Mouse (Mus musculus) kidney, postnatal 25 days (tissue): ENCODE results near the gene Plxdc2.
A peak's percentile ranks its signal among the peaks of the same experiment; 100 is the strongest.

Experiments used
- DNase-seq, 2 experiments: peaks; one replicate each; pipeline ENCODE4 v3.0.0; 2021; ENCODE audit warnings: mixed read lengths in 2 of 2

Plxdc2 gene

DNA sequence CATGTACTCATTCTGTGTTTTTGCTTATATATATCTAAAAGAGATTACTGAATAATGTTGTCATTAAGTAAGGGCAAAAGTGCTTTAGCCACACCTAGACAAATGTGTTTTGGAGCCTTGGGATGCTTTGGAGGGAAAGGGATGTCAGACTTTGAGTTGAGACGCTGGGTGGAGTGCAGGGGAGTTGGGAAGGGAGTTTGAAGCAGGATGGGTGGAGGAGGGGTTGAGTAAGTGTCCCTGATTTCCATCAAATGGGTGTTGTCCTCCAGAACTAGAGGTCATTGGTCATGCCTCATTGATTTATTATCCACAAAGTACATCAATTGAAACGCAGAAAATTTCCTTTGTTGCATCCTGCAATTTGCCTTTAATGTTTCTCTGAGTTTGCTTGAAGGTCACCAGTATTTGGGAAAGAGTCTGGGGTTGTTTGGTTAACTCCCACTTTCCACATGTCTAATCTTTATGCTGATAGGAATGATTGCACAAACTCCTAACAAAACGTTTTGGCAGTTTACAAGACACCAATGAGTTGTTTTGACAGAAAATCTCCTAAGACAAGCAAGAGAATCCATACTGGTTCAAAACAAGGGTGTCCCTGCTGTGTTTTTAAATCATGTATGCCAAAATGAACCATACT lies 58.4 kb downstream of the Plxdc2 start:
- DNase-seq = no peak

GRCm38 (mm10) chr2:16439030-16439429 lies 82.9 kb downstream of the Plxdc2 start:
- no peak for DNase-seq

- no peak for DNase-seq
Observed at GRCm38 (mm10) chr2:16442643-16443042, 86.5 kb downstream of the Plxdc2 start.

DNA sequence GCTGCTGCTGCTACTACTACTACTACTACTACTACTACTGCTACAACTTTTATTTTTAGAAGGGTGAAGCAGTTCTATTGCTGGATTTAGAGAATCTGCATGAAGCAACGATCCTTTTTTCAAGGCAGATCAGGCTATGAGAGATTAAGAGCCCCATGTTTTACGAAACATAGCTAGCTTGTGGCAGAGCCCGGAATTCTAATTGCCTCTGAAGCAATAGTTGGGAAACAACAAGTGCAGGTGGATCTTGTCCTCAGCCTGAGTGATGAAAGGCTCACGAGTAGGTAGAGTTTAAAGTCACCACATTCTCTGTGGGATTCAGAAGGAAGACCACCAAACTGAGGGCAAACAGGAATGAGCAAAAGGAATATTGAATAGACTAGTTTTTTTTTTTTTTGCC lies 91.8 kb downstream of the Plxdc2 start:
- DNase-seq = no peak

- peak; percentile 61 to 70 for DNase-seq
Observed at GRCm38 (mm10) chr2:16450838-16451665, 94.9 kb downstream of the Plxdc2 start.

- no peak for DNase-seq
Observed at GRCm38 (mm10) chr2:16451666-16452009, 95.5 kb downstream of the Plxdc2 start.

DNA sequence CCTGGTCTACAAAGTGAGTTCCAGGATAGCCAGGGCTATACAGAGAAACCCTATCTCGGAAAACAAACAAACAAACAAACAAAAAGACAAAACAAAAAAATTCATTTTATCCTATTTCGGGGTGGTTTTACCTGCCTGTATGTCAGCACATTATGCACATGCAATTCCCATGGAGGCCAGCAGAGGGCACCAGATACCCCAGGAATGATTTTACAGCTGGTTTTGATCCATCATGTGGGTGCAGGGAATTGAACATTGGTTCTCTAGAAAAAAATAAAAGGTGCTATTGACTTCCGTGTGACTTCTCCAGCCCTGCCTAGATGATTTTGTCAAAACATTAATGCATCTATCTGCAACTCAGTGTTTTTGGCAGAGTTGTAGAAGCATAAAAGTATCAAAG lies 96.0 kb downstream of the Plxdc2 start:
- no peak for DNase-seq

GRCm38 (mm10) chr2:16456264-16456780 lies 100.2 kb downstream of the Plxdc2 start:
- no peak for DNase-seq

- DNase-seq = no peak
Observed at GRCm38 (mm10) chr2:16459490-16459889, 103.4 kb downstream of the Plxdc2 start.

DNA sequence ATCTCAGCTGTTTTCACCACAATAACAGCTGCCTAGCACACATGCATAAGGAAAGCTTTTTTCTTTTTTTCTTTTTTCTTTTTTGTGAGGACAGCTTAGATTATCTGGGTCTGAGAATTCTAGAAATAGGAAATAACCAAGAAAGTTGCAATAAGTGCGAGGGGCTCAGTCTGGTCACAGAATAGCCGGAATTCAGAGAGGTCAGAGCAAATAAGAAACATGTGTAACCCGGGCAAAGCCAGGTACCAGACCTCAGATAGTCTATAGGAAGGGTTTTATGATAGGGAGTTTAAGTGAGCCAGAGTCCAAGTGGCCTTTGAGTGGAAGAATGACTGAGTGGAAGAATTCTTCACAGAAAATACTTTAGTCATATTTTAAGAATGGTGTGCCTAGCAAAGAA lies 114.0 kb downstream of the Plxdc2 start:
- DNase-seq = no peak

- no peak for DNase-seq
Observed at GRCm38 (mm10) chr2:16483943-16484342, 127.8 kb downstream of the Plxdc2 start.

GRCm38 (mm10) chr2:16485970-16486369 lies 129.9 kb downstream of the Plxdc2 start:
- DNase-seq = no peak

- peak in 1 of 2 experiments; percentile 31 for DNase-seq
Observed at GRCm38 (mm10) chr2:16491242-16491641, 135.1 kb downstream of the Plxdc2 start.

DNA sequence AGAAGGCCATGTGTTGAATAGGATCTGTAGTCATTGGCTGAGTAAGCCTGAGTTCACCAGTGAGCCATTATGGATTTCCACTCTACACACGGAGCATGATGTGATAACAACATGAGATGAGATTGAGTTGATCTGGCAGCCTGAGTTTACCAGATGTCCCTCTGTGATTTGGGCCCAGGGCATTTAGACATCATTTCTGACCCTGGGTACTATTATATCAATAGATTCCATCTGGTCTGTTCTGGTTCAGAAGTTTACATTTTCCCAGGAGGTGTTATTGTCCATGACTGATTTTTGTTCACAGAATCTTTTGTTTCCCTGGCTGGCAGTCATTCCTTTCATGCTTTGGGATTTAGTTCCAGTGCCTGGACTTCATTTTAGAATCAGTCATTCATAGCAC lies 146.7 kb downstream of the Plxdc2 start:
- no peak for DNase-seq

GRCm38 (mm10) chr2:16507540-16508230 lies 151.6 kb downstream of the Plxdc2 start:
- no peak for DNase-seq

GRCm38 (mm10) chr2:16518148-16518547 lies 162.0 kb downstream of the Plxdc2 start:
- no peak for DNase-seq

DNA sequence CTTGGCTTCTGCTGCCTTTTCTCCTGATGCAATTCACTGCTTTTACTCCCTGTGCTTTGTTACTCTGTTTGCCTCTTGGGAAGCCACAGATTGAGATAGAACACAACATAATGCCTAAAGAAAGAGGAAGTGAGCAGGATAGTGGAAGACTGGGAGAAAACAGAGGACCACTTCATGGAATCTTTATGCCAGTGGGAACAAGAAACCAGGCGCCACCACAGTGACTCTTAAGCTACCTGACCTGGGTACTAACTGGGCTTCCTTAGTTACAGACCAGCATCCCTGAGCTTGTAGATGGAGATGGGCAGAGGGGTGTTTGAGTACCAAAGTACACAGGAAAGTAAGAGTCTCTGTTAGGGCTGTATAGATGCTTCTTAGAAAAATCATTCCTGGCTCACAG lies 167.3 kb downstream of the Plxdc2 start:
- DNase-seq = no peak

DNA sequence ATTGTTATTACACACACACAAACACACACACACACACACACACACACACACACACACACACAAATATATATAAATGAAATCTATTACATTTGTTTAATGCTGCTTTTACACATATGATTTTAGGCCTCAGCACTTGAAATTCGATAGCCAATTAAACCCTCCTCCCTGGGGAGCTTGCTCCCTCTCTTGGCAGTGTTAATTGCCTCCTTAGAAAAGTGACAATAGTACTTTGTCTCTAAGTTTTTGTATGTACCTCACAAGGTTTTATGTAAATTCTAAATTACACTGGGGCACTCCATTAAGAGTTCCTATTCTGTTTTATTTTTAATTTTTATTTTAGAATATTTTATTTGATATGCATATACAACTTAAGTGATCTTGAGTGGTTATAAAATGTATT lies 176.1 kb downstream of the Plxdc2 start:
- no peak for DNase-seq

GRCm38 (mm10) chr2:16534566-16534965 lies 178.5 kb downstream of the Plxdc2 start:
- DNase-seq = no peak

DNA sequence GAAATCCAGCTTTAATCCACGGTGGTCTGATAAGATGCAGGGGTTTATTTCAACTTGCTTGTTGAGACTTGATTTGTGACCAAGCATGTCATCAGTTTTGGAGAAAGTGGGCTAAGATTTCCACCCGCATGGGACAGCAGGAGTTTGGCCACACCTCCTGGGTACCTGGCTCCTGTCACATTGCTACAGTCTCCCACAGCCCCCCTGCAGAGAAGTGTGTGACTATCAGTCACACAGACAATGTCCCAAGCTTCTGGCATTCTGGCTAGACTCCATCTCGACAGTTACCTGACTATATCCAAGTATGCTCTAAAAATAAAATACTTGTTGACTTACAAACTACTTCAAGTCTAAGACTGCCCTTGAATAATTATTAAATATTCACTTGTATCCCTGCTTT lies 185.1 kb downstream of the Plxdc2 start:
- no peak for DNase-seq

- DNase-seq = no peak
Observed at GRCm38 (mm10) chr2:16545207-16545606, 189.1 kb downstream of the Plxdc2 start.

DNA sequence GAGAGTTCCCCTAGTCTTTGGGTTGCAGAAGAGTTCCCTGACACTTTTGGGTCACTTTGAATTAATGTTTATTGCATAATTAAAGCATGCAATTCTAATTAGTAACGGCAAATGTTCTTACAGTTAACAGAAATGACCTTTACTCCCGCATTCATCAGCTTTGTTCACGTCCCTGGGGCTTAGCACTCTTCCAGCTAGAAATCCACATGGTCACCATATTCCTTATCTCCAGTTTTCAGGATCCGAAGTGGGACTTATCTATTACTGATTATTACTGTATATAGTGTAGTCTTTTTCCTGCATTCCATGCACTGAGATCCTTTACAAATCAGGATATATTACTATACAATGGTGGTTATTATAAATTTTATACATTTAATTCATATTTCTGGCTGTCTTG lies 203.2 kb downstream of the Plxdc2 start:
- DNase-seq = no peak

DNA sequence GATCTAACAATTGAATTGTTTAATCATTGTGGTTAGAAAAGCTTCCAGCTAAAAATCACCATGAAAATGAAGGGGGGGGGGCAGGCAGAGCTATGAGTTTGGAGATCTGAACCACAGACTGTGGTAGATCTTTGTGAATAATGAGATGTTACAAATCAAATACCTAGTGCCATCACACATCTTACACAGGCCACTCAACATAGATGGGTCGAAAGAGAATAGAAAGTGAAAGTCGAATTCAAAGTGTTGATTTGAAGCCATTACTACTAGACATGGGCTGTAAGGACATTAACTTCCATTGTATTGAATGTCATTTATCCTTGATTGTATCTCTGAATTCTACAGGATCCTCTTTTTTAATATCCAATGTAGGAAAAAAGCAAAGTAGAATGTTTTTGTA lies 212.2 kb downstream of the Plxdc2 start:
- no peak for DNase-seq
